Mouse (Mus musculus) heart, embryonic 14.5 days (tissue): ENCODE data around the gene Ptpn9. TPM values are rescaled to one million over a fixed set of nuclear protein-coding genes. Genes with fewer than 3 reads are reported as not detected.
"Not testable (repeated sequence)": the region's sequence is repeated elsewhere in the genome, so short reads cannot be mapped to it uniquely, and the experiment has no call there.

Experiments
- ATAC-seq: fragments of 200-750 bp; cut with Nextera tagmentation; 2 replicates; pipeline ENCODE4 v1.8.0; 2017; ENCODE audit warnings: low read depth, moderate TSS enrichment; ENCODE audit not compliant: insufficient number of reproducible peaks, insufficient read depth, low FRiP score
- H3K27ac ChIP-seq, 2 experiments: fragments of 200-500 bp in 1 of 2; fragments of 300-500 bp in 1 of 2; sonication (generic) in 1 of 2; replicated peaks in 1 of 2; 2 replicates each; pipeline ENCODE4 v1.5.1; 2012 to 2014; ENCODE audit warnings: low read depth in 2 of 2, low read length in 2 of 2, control low read depth in 1 of 2, mild to moderate bottlenecking in 1 of 2, mixed read lengths in 1 of 2; ENCODE audit not compliant: control insufficient read depth in 1 of 2, insufficient read depth in 1 of 2
- H3K27me3 ChIP-seq: fragments of 300-500 bp; sonication (generic); 2 replicates; pipeline ENCODE4 v1.6.1; 2014; ENCODE audit warnings: mild to moderate bottlenecking, low read length, control low read depth; ENCODE audit not compliant: control insufficient read depth, insufficient read depth
- H3K36me3 ChIP-seq: fragments of 300-500 bp; sonication (generic); 2 replicates; pipeline ENCODE4 v1.6.1; 2014; ENCODE audit warnings: mild to moderate bottlenecking, control low read depth, low read length, mixed read lengths; ENCODE audit not compliant: control insufficient read depth, insufficient read depth
- H3K4me1 ChIP-seq, 2 experiments: fragments of 200-500 bp in 1 of 2; fragments of 300-500 bp in 1 of 2; sonication (generic) in 1 of 2; 2 replicates each; pipeline ENCODE4 v1.6.1; 2012 to 2014; ENCODE audit warnings: low read length in 2 of 2, control low read depth in 1 of 2, mixed read lengths in 1 of 2; ENCODE audit not compliant: control insufficient read depth in 2 of 2, insufficient read depth in 2 of 2
- H3K4me2 ChIP-seq: fragments of 300-500 bp; sonication (generic); 2 replicates; pipeline ENCODE4 v1.6.1; 2014; ENCODE audit warnings: mild to moderate bottlenecking, low read length
- H3K4me3 ChIP-seq, 2 experiments: fragments of 200-500 bp in 1 of 2; fragments of 300-500 bp in 1 of 2; sonication (generic) in 1 of 2; 2 replicates each; pipeline ENCODE4 v1.5.1; 2012 to 2014; ENCODE audit warnings: low read length in 2 of 2, mild to moderate bottlenecking in 2 of 2, control low read depth in 1 of 2, low read depth in 1 of 2, moderate library complexity in 1 of 2; ENCODE audit not compliant: control insufficient read depth in 1 of 2, insufficient read depth in 1 of 2
- H3K9ac ChIP-seq: fragments of 300-500 bp; sonication (generic); 2 replicates; pipeline ENCODE4 v1.6.1; 2014; ENCODE audit warnings: mild to moderate bottlenecking, low read length
- H3K9me3 ChIP-seq: fragments of 300-500 bp; sonication (generic); 2 replicates; pipeline ENCODE4 v1.6.1; 2016; ENCODE audit warnings: low read length, control low read depth; ENCODE audit not compliant: control insufficient read depth
- WGBS: fragments of 180-500 bp; shearing (Covaris S2); extraction: QIAGEN DNeasy Blood & Tissue Kit; methylation state at CpG from one replicate; pipeline ENCODE4 v1.1.7; 2014; 5-methylcytosine and 5-hydroxymethylcytosine counted together
- polyA plus RNA-seq: library from polyadenylated mRNA; unstranded; fragments of >200 nt; fragmentation: Nextera tagmentation; extraction: Ambion mirVana; gene quantifications from 2 replicates; pipeline ENCODE4 v1.2.1, GENCODE M21; 2014

The Ptpn9 gene
- polyA plus RNA-seq, result 22.6 and 24.9 TPM in 2 replicates

DNA sequence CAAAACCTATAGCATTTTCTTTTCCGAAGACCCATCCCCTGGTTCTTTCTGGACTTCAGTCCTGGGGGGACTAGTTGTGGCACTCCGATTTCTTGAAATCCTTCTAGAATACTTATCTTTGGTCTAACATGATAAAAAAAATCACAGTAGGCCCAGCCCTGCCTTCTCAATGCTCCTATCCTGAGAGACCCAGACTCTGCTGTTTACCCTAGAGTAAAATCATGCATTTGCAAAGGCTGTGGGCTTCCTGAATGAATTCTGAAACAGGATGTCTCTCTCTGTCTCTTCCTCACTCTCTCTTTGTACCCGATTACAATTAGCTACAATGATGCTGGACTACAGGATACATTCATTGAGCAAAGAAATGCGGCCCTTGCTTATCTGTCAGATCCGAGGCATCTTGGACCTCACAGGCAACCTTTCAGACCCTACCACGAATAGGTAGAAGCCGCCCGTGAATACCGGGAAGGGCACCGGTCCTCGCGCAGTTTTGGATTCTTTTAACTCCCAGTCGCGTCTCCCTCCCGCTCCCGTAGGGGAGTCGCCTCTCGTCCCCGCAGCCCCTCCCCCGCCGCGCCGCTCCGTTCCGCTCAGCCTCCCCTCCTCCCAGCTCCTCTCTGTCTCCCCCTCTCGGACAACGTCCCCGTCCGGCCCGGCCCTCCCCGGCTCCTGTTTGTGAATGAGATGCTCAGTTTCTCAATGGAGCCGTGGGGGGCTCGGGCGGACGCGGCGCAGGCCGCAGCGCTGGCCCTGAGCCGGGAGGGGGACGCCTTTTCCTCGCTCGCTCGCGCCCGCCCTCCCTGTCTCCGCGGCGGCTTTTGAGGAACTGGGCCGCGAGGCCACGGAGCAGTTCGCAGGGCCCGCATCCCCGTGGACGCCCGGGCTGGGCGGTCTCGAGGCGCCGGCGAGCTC, at the start of gene Ptpn9:
Ptpn9 (plus strand) TSS at position 638 of the 912 bp plus-strand sequence.
- peak; percentile 92 for ATAC-seq
- Histone ChIP-seq H3K4me1 (peaks cover 0 to 12% of the 10 kb centered on the region in 2 experiments; a peak in 1 of 4 replicates), H3K27me3 (no peaks in the 10 kb centered on the region), H3K27ac (peak within 1 kb of the TSS; percentile 94), H3K4me2 (peak within 1 kb of the TSS; percentile 93), H3K9me3 (no peaks in the 10 kb centered on the region), H3K9ac (peak within 1 kb of the TSS; percentile 91), H3K36me3 (no peaks in the 10 kb centered on the region), H3K4me3 (peak within 1 kb of the TSS; percentile 80 to 91)
- WGBS, result 2% methylated on average over 59 of the region's 62 CpGs

GRCm38 (mm10) chr9:56947481-56947880, 47.2 kb upstream of the Ptpn9 start:
- peaks cover 5 to 11% of the 10 kb centered on the region in 2 experiments; a peak in 3 of 4 replicates for H3K4me1 ChIP-seq
- H3K27ac ChIP-seq, H3K27me3 ChIP-seq, H3K4me3 ChIP-seq, H3K4me2 ChIP-seq, H3K9me3 ChIP-seq, ATAC-seq, H3K36me3 ChIP-seq, H3K9ac ChIP-seq: not testable (repeated sequence)
- WGBS, result 24% methylated on average over 3 of the region's 3 CpGs

GRCm38 (mm10) chr9:56948699-56949098, 46.0 kb upstream of the Ptpn9 start:
- H3K36me3 ChIP-seq, H3K9me3 ChIP-seq, ATAC-seq, H3K27me3 ChIP-seq, H3K27ac ChIP-seq, H3K4me3 ChIP-seq, H3K4me2 ChIP-seq, H3K9ac ChIP-seq: not testable (repeated sequence)
- 75% methylated on average over 5 of the region's 5 CpGs for WGBS
- H3K4me1 ChIP-seq, result peaks cover 5 to 11% of the 10 kb centered on the region in 2 experiments; a peak in 3 of 4 replicates

- peak overlapping the region; percentile 30 to 33; a peak in 3 of 4 replicates for H3K4me3 ChIP-seq
- no peaks in the 10 kb centered on the region for H3K27me3 ChIP-seq
- no peak overlapping the region for H3K27ac ChIP-seq
- peaks cover 5 to 11% of the 10 kb centered on the region in 2 experiments; a peak in 3 of 4 replicates for H3K4me1 ChIP-seq
- 22% methylated on average over 13 of the region's 13 CpGs for WGBS
- no peaks in the 10 kb centered on the region for H3K36me3 ChIP-seq
- ATAC-seq, result no peak
- H3K9ac ChIP-seq, result peak overlapping the region; percentile 32
- H3K9me3 ChIP-seq, result no peaks in the 10 kb centered on the region
- peak overlapping the region; percentile 78 for H3K4me2 ChIP-seq
Measured at GRCm38 (mm10) chr9:56949767-56950166, 45.0 kb upstream of the Ptpn9 start.

DNA sequence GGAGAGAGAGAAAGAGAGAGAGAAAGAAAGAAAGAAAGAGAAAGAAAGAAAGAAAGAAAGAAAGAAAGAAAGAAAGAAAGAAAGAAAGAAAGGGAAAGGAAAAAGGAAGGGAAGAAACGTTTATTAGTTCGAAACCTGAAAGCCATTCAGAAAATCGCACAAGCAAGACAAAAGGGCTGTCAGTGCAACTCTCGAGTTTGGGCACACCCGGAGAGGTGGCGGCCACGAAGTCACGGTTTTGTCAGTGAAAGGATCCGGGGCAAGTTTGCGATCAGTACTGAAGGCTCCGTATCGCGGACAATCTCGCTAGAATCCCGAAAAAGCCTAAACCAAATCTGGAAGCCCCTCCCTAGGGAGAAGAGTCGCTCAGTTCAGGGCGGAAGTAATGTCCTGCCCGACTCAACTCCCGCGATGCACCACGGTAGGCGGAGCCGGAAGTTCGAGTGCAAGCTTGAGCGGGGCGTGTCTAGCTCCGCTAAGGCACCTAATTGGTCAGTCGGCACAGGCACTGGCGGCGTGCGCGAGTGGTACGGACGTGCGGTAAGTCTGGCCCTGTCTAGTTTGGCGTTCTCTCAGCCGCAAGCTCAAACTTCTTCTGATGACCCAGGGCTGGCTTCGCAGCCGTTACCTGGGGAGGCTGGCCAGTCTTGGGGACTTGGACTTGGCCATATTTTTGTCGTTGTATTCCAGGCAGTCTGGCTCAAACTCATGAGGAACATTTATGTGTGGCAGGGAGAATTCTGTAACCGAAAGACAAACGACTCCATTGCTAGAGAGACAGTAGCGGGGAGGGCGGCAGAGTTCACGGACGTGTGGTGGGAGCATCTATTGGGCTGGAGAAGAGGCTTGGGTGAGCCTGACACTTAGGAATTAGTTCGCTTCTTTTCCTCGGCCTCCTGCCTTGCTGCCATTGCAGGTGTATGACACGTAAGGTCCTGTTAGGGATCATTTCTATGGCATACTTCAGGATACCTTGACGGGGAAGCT, 44.0 kb upstream of the Ptpn9 start, which contains the start of gene Snupn:
Snupn (plus strand) TSS at position 465 of the 987 bp plus-strand sequence.
- WGBS, result under 1% methylated on average over 50 of the region's 50 CpGs
- Histone ChIP-seq H3K4me2 (peak within 1 kb of the TSS; percentile 78), H3K27ac (peak within 1 kb of the TSS; percentile 94 to 97), H3K27me3 (no peaks in the 10 kb centered on the region), H3K9me3 (no peaks in the 10 kb centered on the region), H3K9ac (peak within 1 kb of the TSS; percentile 89), H3K36me3 (no peaks in the 10 kb centered on the region), H3K4me1 (peaks cover 5 to 11% of the 10 kb centered on the region in 2 experiments; a peak in 3 of 4 replicates), H3K4me3 (peak within 1 kb of the TSS; percentile 71 to 82)
- ATAC-seq, result peak; percentile 100

- no peak overlapping the region for H3K4me3 ChIP-seq
- H3K36me3 ChIP-seq, result peaks cover 8% of the 10 kb centered on the region; the same call in 1 of the 2 replicates
- H3K27ac ChIP-seq, result no peak overlapping the region
- ATAC-seq, result no peak
- no peaks in the 10 kb centered on the region for H3K27me3 ChIP-seq
- no peak overlapping the region for H3K9ac ChIP-seq
- WGBS, result 100% methylated on average over 1 of the region's 1 CpGs
- H3K4me2 ChIP-seq, result no peak overlapping the region
- H3K9me3 ChIP-seq, result no peaks in the 10 kb centered on the region
- peaks cover 5 to 11% of the 10 kb centered on the region in 2 experiments; a peak in 3 of 4 replicates for H3K4me1 ChIP-seq
Measured at GRCm38 (mm10) chr9:56953562-56953961, 41.2 kb upstream of the Ptpn9 start.
